In the genomic region with DNA sequence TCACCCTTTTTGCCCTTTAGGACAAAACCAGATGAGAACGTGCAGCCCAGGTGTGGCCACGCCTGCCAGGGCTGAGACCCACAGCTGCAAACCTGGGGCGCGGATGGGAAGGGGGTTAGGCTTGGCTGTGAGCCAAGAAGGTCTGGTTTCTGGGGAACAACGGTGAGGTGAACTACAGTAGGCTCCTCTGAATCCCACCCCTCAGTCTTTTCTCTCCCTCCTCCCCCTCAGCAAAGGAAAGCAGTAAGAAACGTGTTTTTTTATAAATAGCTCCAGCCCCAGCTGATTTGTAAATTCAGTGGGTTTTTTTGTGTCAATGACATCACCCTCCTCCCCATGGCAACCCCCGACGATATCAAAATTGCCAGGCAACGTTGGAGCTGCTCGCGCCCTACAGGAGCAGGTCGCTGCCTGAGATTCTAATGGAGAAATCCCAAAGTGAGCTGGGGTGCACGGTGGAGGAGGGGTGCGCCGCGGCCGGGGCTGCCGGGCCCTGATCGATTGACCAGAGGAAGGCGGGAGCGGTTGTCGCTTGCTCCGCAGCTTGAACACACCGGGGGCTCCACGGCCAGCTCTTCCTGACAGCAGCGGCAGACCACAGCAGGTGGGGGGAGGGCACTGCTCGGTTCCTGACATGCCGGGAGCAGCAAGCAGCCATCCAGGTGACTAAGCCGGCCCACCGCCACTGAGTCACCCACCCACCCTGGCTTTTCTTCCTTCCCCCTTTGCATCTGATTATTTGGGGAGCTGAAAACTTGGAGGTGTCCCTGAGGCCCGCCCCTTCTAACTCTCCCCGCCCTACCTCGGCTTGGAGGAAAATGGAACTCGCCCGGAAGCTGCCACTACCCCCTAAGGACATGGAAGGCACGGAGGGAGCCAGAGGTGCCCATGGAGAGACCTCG, we compare ENCODE assay signal across 7 mouse cellular contexts. TPM values are rescaled to one million over a fixed set of nuclear protein-coding genes. Genes with fewer than 3 reads are reported as not detected.
DNase-seq lines count a peak whose midpoint lies in the region; ATAC-seq and TF ChIP-seq lines count a peak whose summit lies in the region.

A gene (plus strand): TSS at position 402 of the 902 bp plus-strand sequence.

- TF ChIP-seq CTCF in testis, adult 2 months (IDR thresholded peaks at IDR 0.05; ENCODE audit: control insufficient read depth, insufficient read depth, insufficient replicate concordance, low read depth, low read length) = no peak

- peak within 1 kb of the TSS; percentile 33; the same call in 1 of the 2 replicates for H3K9ac ChIP-seq in stomach, embryonic 15.5 days

- H3K4me1 ChIP-seq in testis, adult 2 months (ENCODE audit: control insufficient read depth, insufficient read depth, low read length) = peaks cover 10% of the 10 kb centered on the region
- peaks cover 34% of the 10 kb centered on the region for H3K4me1 ChIP-seq in stomach, embryonic 15.5 days

- peak within 1 kb of the TSS; percentile 68 for H3K4me3 ChIP-seq in testis, adult 2 months (ENCODE audit: control insufficient read depth, low read depth, low read length)
- H3K4me3 ChIP-seq in stomach, embryonic 15.5 days (replicated peaks) = peak within 1 kb of the TSS; percentile 40

- ATAC-seq in megakaryocyte progenitor cell, adult 5-6 weeks (replicated peaks; ENCODE audit: poor library complexity) = peak; percentile 27
- no peak for ATAC-seq in stomach, embryonic 15.5 days (ENCODE audit: insufficient read depth, low FRiP score, low read depth)

- no peaks in the 10 kb centered on the region for H3K36me3 ChIP-seq in testis, adult 2 months (ENCODE audit: control insufficient read depth, insufficient read depth, low read length)
- no peaks in the 10 kb centered on the region for H3K36me3 ChIP-seq in stomach, embryonic 15.5 days

- no peak for TF ChIP-seq POLR2A in testis, adult 2 months (IDR thresholded peaks at IDR 0.05; ENCODE audit: control insufficient read depth, low read depth, low read length)

- H3K9me3 ChIP-seq in stomach, embryonic 15.5 days = no peaks in the 10 kb centered on the region

- no peak for DNase-seq in testis, postnatal 14 days (ENCODE audit: low spot score)
- DNase-seq in c-Kit-positive CD71-negative TER-119-negative erythroid progenitor cells, embryonic 14.5 days (ENCODE audit: low read depth) = peak; percentile 53
- peak; percentile 63 to 75 for DNase-seq in frontal cortex, postnatal 36 days (ENCODE audit: low spot score in 2 of 2)
- DNase-seq in layer of hippocampus, adult 8-10 months (ENCODE audit: low spot score in 2 of 2) = peak; percentile 64 to 69

- no peaks in the 10 kb centered on the region for H3K27me3 ChIP-seq in testis, adult 2 months (ENCODE audit: control insufficient read depth, insufficient read depth, low read length)
- peaks cover 12% of the 10 kb centered on the region; the same call in 1 of the 2 replicates for H3K27me3 ChIP-seq in stomach, embryonic 15.5 days (replicated peaks)

- peak within 1 kb of the TSS; percentile 81 for H3K4me2 ChIP-seq in stomach, embryonic 15.5 days

- no peak within 1 kb of the TSS for H3K27ac ChIP-seq in testis, adult 2 months (ENCODE audit: control insufficient read depth, insufficient read depth, low read depth, low read length)
- peak within 1 kb of the TSS; percentile 80 for H3K27ac ChIP-seq in stomach, embryonic 15.5 days

- WGBS in stomach, embryonic 15.5 days = 6% methylated on average over 37 of the region's 37 CpGs

RNA-seq across cellular contexts. Expression of the gene that starts here (rescaled TPM):
- 6.2 and 7.6 TPM in 2 replicates for polyA plus RNA-seq in testis, adult 2 months (2012; rRNA removed)
- 10 to 100 TPM; 50.7 to 58.1 (median 54.1) TPM for total RNA-seq in layer of hippocampus, adult 8-10 months (2022)
- 0.07 and 0.17 TPM in 2 replicates for total RNA-seq in megakaryocyte progenitor cell, adult 5-6 weeks (2015)
- 0.21 and 0.61 TPM in 2 replicates for total RNA-seq in megakaryocyte progenitor cell, adult 5-6 weeks (2017)
- 3.6 and 4.8 TPM in 2 replicates for polyA plus RNA-seq in stomach, embryonic 15.5 days (2015; fragmentation: Nextera tagmentation; extraction: Ambion mirVana)

Comparison
In these comparisons a context has a peak if more than half of its experiments do, and no peak if none do; other contexts are left out.
1. RNA of the gene that starts here (total RNA-seq): 50.7 to 58.1 TPM in layer of hippocampus, adult 8-10 months; 0.07 to 0.61 TPM in megakaryocyte progenitor cell, adult 5-6 weeks; every median in the first group is over 10 times any median in the second.
2. Peak in ATAC-seq in megakaryocyte progenitor cell, adult 5-6 weeks; RNA of the gene not detected or under 1 TPM.